ENCODE assay signal across 19 mouse cellular contexts in genomic region chr12:73831637-73832385, GRCm38 (mm10).
A peak's percentile ranks its signal among the peaks of the same experiment; 100 is the strongest.
DNase-seq lines count a peak whose midpoint lies in the region; ATAC-seq lines count a peak whose summit lies in the region.
"Had no signal": no experiment of that assay in that cellular context is flagged by ENCODE, and none has a peak within 500 bp of the region (broad histone marks: within the 10 kb centered on the region; RNA-seq: fewer than 3 reads in every experiment).

No protein-coding gene starts in this region.

- intact Hi-C loops in left cerebral cortex, postnatal 25 days (cut with DNase I): no loop called here

- H3K4me3 ChIP-seq in midbrain, embryonic 12.5 days: no peak overlapping the region
- no peak overlapping the region for H3K4me3 ChIP-seq in midbrain, embryonic 10.5 days
- H3K4me3 ChIP-seq in kidney, embryonic 14.5 days (ENCODE audit: low read length): no peak overlapping the region
- H3K4me3 ChIP-seq: embryonic facial prominence, embryonic 15.5 days; heart, embryonic 13.5 days; layer of hippocampus, adult 2 months; limb, embryonic 10.5 days had no signal

- WGBS in midbrain, embryonic 12.5 days: 88% methylated on average over 10 of the region's 10 CpGs
- 90% methylated on average over 10 of the region's 10 CpGs for WGBS in midbrain, embryonic 10.5 days
- 87% methylated on average over 10 of the region's 10 CpGs for WGBS in kidney, embryonic 14.5 days

- no peaks in the 10 kb centered on the region for H3K9me3 ChIP-seq in midbrain, embryonic 12.5 days
- no peaks in the 10 kb centered on the region for H3K9me3 ChIP-seq in midbrain, embryonic 10.5 days (replicated peaks)
- no peaks in the 10 kb centered on the region for H3K9me3 ChIP-seq in kidney, embryonic 14.5 days (ENCODE audit: control insufficient read depth, low read length)
- H3K9me3 ChIP-seq: embryonic facial prominence, embryonic 15.5 days; heart, embryonic 13.5 days; limb, embryonic 10.5 days had no signal

- no peaks in the 10 kb centered on the region for H3K27me3 ChIP-seq in midbrain, embryonic 12.5 days
- H3K27me3 ChIP-seq in midbrain, embryonic 10.5 days (ENCODE audit: low read depth, poor library complexity, severe bottlenecking): no peaks in the 10 kb centered on the region
- no peaks in the 10 kb centered on the region for H3K27me3 ChIP-seq in kidney, embryonic 14.5 days (ENCODE audit: control insufficient read depth, insufficient read depth, low read length)
- H3K27me3 ChIP-seq: embryonic facial prominence, embryonic 15.5 days; heart, embryonic 13.5 days had no signal

- peak; percentile 20 to 26 for DNase-seq in cerebellum, adult 18-20 months
- DNase-seq in cerebellum, postnatal 4 days (ENCODE audit: low spot score in 2 of 2): no peak
- no peak for DNase-seq in midbrain, embryonic 10.5 days (ENCODE audit: low spot score)
- DNase-seq in cerebellum, postnatal 25 days: peak; percentile 19 to 35
- peak; percentile 85 for DNase-seq in retina, postnatal 1 day
- no peak for DNase-seq in left cerebral cortex, postnatal 25 days (ENCODE audit: low spot score in 2 of 2)
- DNase-seq: adrenal gland, adult 8-10 months; heart, postnatal 36 days; lung, embryonic 14.5 days; lung, postnatal 4 days; thymus, postnatal 36 days had no signal

- H3K4me2 ChIP-seq in midbrain, embryonic 12.5 days (replicated peaks): no peak overlapping the region
- H3K4me2 ChIP-seq in kidney, embryonic 14.5 days (replicated peaks; ENCODE audit: low read depth, low read length): no peak overlapping the region
- H3K4me2 ChIP-seq: embryonic facial prominence, embryonic 15.5 days; heart, embryonic 13.5 days; liver, embryonic 11.5 days; lung, embryonic 14.5 days had no signal

- ATAC-seq in midbrain, embryonic 12.5 days (ENCODE audit: low FRiP score, low read depth): no peak
- ATAC-seq in kidney, embryonic 14.5 days (ENCODE audit: low FRiP score, low TSS enrichment): no peak

- H3K27ac ChIP-seq in midbrain, embryonic 12.5 days (replicated peaks): peak overlapping the region; percentile 40; the same call in 1 of the 2 replicates
- no peak overlapping the region for H3K27ac ChIP-seq in midbrain, embryonic 10.5 days (replicated peaks)
- no peak overlapping the region for H3K27ac ChIP-seq in kidney, embryonic 14.5 days (ENCODE audit: low read depth, low read length)
- H3K27ac ChIP-seq: heart, embryonic 13.5 days; kidney, postnatal 0 days; layer of hippocampus, adult 2 months; limb, embryonic 10.5 days had no signal

- no peak overlapping the region for H3K9ac ChIP-seq in midbrain, embryonic 12.5 days (replicated peaks)
- no peak overlapping the region for H3K9ac ChIP-seq in kidney, embryonic 14.5 days (ENCODE audit: low read depth, low read length)
- H3K9ac ChIP-seq: embryonic facial prominence, embryonic 15.5 days; heart, embryonic 13.5 days; lung, embryonic 14.5 days had no signal

- peaks cover 11% of the 10 kb centered on the region; the same call in 1 of the 2 replicates for H3K4me1 ChIP-seq in midbrain, embryonic 12.5 days
- peaks cover 11% of the 10 kb centered on the region for H3K4me1 ChIP-seq in midbrain, embryonic 10.5 days
- H3K4me1 ChIP-seq in kidney, embryonic 14.5 days (ENCODE audit: control insufficient read depth, insufficient read depth, low read length): no peaks in the 10 kb centered on the region
- H3K4me1 ChIP-seq: limb, embryonic 10.5 days had no signal

- no peaks in the 10 kb centered on the region for H3K36me3 ChIP-seq in midbrain, embryonic 12.5 days
- H3K36me3 ChIP-seq in midbrain, embryonic 10.5 days: no peaks in the 10 kb centered on the region
- no peaks in the 10 kb centered on the region for H3K36me3 ChIP-seq in kidney, embryonic 14.5 days (ENCODE audit: control insufficient read depth, insufficient read depth, low read length)
- H3K36me3 ChIP-seq: embryonic facial prominence, embryonic 15.5 days; heart, embryonic 13.5 days; limb, embryonic 10.5 days had no signal

Comparison
In these comparisons a context has a peak if more than half of its experiments do, and no peak if none do; other contexts are left out.
1. DNase-seq: peak in cerebellum, adult 18-20 months (2 of 2), cerebellum, postnatal 25 days (2 of 2) and retina, postnatal 1 day (single experiment); none in cerebellum, postnatal 4 days (0 of 2), midbrain, embryonic 10.5 days (single experiment) and left cerebral cortex, postnatal 25 days (0 of 2).